Mouse (Mus musculus) ES-E14 (cell line): ENCODE measurements around the gene Tfr2.

Experiments
- CHD2 ChIP-seq: IDR thresholded peaks from 2 replicates; pipeline ENCODE4 v1.6.1; 2014; ENCODE audit warnings: mild to moderate bottlenecking, low read depth, low read length, inconsistent platforms
- HCFC1 ChIP-seq: IDR thresholded peaks from 2 replicates; pipeline ENCODE4 v1.6.1; 2012; ENCODE audit warnings: low read length, inconsistent platforms, borderline replicate concordance; ENCODE audit not compliant: insufficient read depth
- MAFK ChIP-seq: IDR thresholded peaks from 2 replicates; pipeline ENCODE4 v1.6.1; 2014; ENCODE audit warnings: mild to moderate bottlenecking, low read depth, low read length, inconsistent platforms; ENCODE audit not compliant: insufficient read depth
- ZC3H11A ChIP-seq: IDR thresholded peaks from 2 replicates; pipeline ENCODE4 v1.6.1; 2012; ENCODE audit warnings: low read depth, mild to moderate bottlenecking, inconsistent platforms, low read length, borderline replicate concordance
- ZNF384 ChIP-seq: IDR thresholded peaks from 2 replicates; pipeline ENCODE4 v1.6.1; 2012; ENCODE audit warnings: low read depth, low read length, inconsistent platforms

DNA sequence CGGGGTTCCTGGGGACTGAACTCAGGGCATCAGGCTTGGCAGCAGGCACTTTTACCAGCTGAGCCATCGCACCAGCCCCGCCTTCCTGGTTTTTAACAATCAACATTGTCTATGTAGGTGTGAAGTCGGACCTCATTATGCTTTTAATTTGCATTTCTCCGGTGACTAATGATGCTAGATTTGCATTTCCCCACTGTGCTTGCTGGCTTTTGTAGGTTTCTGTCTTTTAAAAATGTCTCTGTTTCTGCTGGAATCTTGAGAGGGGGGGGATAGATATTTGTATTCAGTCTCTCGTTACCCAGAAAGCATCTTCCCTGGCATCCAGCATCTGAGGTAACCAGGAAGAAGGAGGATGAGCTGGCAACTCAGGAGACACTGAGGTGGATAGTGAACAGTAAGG, 8.1 kb upstream of the Tfr2 start:
- TF ChIP-seq ZC3H11A = no peak
- no peak for TF ChIP-seq ZNF384
- no peak for TF ChIP-seq CHD2
- TF ChIP-seq MAFK = no peak
- TF ChIP-seq HCFC1 = no peak
